Mouse (Mus musculus): Measurements from ENCODE around the gene Nfkb2. TPM values are rescaled to one million over a fixed set of nuclear protein-coding genes. Genes with fewer than 3 reads are reported as not detected.

Gene Nfkb2
- 117 TPM for polyA plus RNA-seq (2017; shearing (Covaris generic))

GRCm38 (mm10) chr19:46304216-46304841, at the start of gene Nfkb2:
TSS of gene Nfkb2 (plus strand) at chr19:46304320.

GRCm38 (mm10) chr19:46326756-46327305, 22.7 kb downstream of the Nfkb2 start, which contains the start of gene Psd:
TSS of gene Psd (minus strand) at chr19:46327156.

GRCm38 (mm10) chr19:46328081-46329030, 24.2 kb downstream of the Nfkb2 start, which contains the start of gene Fbxl15:
TSS of gene Fbxl15 (plus strand) at chr19:46328184.

GRCm38 (mm10) chr19:46338331-46338936, 34.3 kb downstream of the Nfkb2 start, which contains the start of gene Cuedc2:
TSS of gene Cuedc2 (minus strand) at chr19:46338702.

GRCm38 (mm10) chr19:46350168-46350932, 46.2 kb downstream of the Nfkb2 start, which contains the start of gene 2310034G01Rik:
TSS of gene 2310034G01Rik (minus strand) at chr19:46350302.

Other genes with a start within 250 kb of the Nfkb2 start
- gene Nolc1, start 228.5 kb upstream of the Nfkb2 start, polyA plus RNA-seq (2017; shearing (Covaris generic)), result 114 TPM
- not detected for gene Elovl3, start 172.4 kb upstream of the Nfkb2 start, polyA plus RNA-seq (2017; shearing (Covaris generic))
- not detected for gene Pitx3, start 156.0 kb upstream of the Nfkb2 start, polyA plus RNA-seq (2017; shearing (Covaris generic))
- 63.1 TPM for gene Gbf1, start 151.8 kb upstream of the Nfkb2 start, polyA plus RNA-seq (2017; shearing (Covaris generic))
- gene Psd, start 22.8 kb downstream of the Nfkb2 start, polyA plus RNA-seq (2017; shearing (Covaris generic)), result 7.2 TPM
- 9.0 TPM for gene Fbxl15, start 23.9 kb downstream of the Nfkb2 start, polyA plus RNA-seq (2017; shearing (Covaris generic))
- gene Cuedc2, start 34.4 kb downstream of the Nfkb2 start, polyA plus RNA-seq (2017; shearing (Covaris generic)), result 25.9 TPM
- 1.4 TPM for gene Mfsd13a, start 36.8 kb downstream of the Nfkb2 start, polyA plus RNA-seq (2017; shearing (Covaris generic))
- gene 2310034G01Rik, start 46.0 kb downstream of the Nfkb2 start, polyA plus RNA-seq (2017; shearing (Covaris generic)), result not detected
- gene Actr1a, start 91.4 kb downstream of the Nfkb2 start, polyA plus RNA-seq (2017; shearing (Covaris generic)), result 110 TPM
- gene Sufu, start 92.6 kb downstream of the Nfkb2 start, polyA plus RNA-seq (2017; shearing (Covaris generic)), result 29.5 TPM
- gene Trim8, start 197.4 kb downstream of the Nfkb2 start, polyA plus RNA-seq (2017; shearing (Covaris generic)), result 55.7 TPM

Data from naive thymus-derived CD4-positive, alpha-beta T cell, adult 5 months (primary cell).